Comparison of ENCODE assay signal across 18 mouse cellular contexts in the genomic region with DNA sequence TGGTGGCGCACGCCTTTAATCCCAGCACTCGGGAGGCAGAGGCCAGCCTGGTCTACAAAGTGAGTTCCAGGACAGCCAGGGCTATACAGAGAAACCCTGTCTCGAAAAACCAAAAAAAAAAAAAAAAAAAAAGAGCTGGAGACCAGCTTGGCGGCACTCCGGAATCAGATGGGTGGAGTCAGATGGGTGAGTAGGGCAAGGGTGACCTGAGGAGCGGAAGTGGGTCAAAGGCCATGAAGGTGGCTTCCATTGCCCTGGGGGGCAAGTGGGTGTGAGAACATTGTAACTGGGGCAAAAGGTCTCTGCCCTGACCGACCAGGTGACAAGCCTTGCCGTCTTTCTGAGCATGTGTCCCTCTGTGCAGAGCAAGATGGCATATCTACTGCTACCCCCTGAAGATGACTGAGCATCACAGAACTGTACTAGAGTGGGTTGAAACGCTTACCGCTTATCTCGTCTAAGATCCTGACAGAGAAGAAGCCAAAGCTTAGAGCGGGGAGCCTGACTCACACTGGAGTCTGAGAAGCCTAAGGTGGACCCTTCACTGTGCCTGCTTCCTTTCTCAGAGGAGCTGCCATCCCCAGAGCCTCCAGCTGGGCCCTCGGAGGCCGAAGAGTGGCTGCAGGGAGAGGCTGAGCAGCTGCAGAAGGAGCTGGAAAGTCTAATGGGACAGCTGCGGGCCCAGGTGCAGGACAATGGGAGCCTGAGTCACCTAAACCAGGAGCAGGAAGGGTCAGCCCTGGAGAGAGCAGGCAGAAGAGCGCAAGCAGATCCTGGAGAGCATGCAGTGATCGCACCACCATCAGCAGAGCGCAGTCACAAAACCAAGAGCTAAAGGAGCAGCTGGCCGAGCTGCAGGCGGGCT. TPM values are rescaled to one million over a fixed set of nuclear protein-coding genes. Genes with fewer than 3 reads are reported as not detected.
"Had no signal": no experiment of that assay in that cellular context is flagged by ENCODE, and none has a peak within 500 bp of the region (broad histone marks: within the 10 kb centered on the region; RNA-seq: fewer than 3 reads in every experiment).

No protein-coding gene starts in this region.

- H3K4me2 ChIP-seq: limb, embryonic 12.5 days; midbrain, embryonic 11.5 days; midbrain, embryonic 15.5 days; neural tube, embryonic 13.5 days had no signal

- ATAC-seq: lung, postnatal 0 days; midbrain, embryonic 15.5 days had no signal

- H3K36me3 ChIP-seq: limb, embryonic 12.5 days; midbrain, embryonic 15.5 days; neural tube, embryonic 13.5 days had no signal

- H3K9ac ChIP-seq: limb, embryonic 12.5 days; liver, embryonic 14.5 days; midbrain, embryonic 15.5 days; neural tube, embryonic 13.5 days had no signal

- H3K4me1 ChIP-seq: limb, embryonic 12.5 days; megakaryocyte, embryonic 14.5 days; midbrain, embryonic 15.5 days; neural tube, embryonic 13.5 days had no signal

- H3K27ac ChIP-seq: layer of hippocampus, adult 2 months; limb, embryonic 12.5 days; liver, embryonic 14.5 days; midbrain, embryonic 15.5 days; neural tube, embryonic 13.5 days had no signal

- DNase-seq: kidney, postnatal 10 days; kidney, postnatal 4 days; lung, adult 2 months; lung, postnatal 4 days; retina, postnatal 1 day; right cerebral cortex, postnatal 4 days; spleen, adult 18-20 months; thymus, adult 2 months; thymus, postnatal 4 days had no signal

- H3K27me3 ChIP-seq: limb, embryonic 12.5 days; midbrain, embryonic 15.5 days; neural tube, embryonic 13.5 days had no signal

- H3K4me3 ChIP-seq: layer of hippocampus, adult 2 months; limb, embryonic 12.5 days; midbrain, embryonic 15.5 days; neural tube, embryonic 13.5 days had no signal

- H3K9me3 ChIP-seq: limb, embryonic 12.5 days; megakaryocyte, embryonic 14.5 days; midbrain, embryonic 15.5 days; neural tube, embryonic 13.5 days had no signal

RNA-seq across cellular contexts. Expression of a gene that starts 44.4 kb away (rescaled TPM):
- total RNA-seq: monocyte, adult 5-6 weeks had no signal
